Mouse (Mus musculus) lung, adult 2 months (tissue): ENCODE results near the gene Nrbp1. TPM values are rescaled to one million over a fixed set of nuclear protein-coding genes. Genes with fewer than 3 reads are reported as not detected.

Source experiments
- DNase-seq: peaks from one replicate; pipeline ENCODE4 v3.0.0; 2022
- H3K4me1 ChIP-seq: fragments of 200-500 bp; 2 replicates; pipeline ENCODE4 v1.6.1; 2011; ENCODE audit warnings: low read length; ENCODE audit not compliant: control insufficient read depth, insufficient read depth
- H3K4me3 ChIP-seq: fragments of 200-500 bp; replicated peaks from 2 replicates; pipeline ENCODE3; 2011; ENCODE audit warnings: low read depth, mild to moderate bottlenecking, control low read depth, low read length; ENCODE audit errors: extremely low read depth
- CTCF ChIP-seq: fragments of 200-500 bp; IDR thresholded peaks from 2 replicates; pipeline ENCODE4 v1.5.1; 2011; ENCODE audit warnings: mild to moderate bottlenecking, low read length, control low read depth; ENCODE audit not compliant: insufficient read depth
- POLR2A ChIP-seq: fragments of 200-500 bp; IDR thresholded peaks from 2 replicates; pipeline ENCODE4 v1.6.1; 2011; ENCODE audit warnings: low read depth, mild to moderate bottlenecking, control low read depth, low read length, borderline replicate concordance; ENCODE audit errors: extremely low read depth
- WGBS: fragments of 180-500 bp; shearing (Covaris S2); methylation state at CpG from one replicate; pipeline ENCODE4 v1.1.7; 2018; 5-methylcytosine and 5-hydroxymethylcytosine counted together
- polyA plus RNA-seq: library from polyadenylated mRNA; depleted of rRNA; stranded (reverse); fragments of >200 nt; gene quantifications from 2 replicates; pipeline ENCODE4 v1.2.3, GENCODE M21; 2012

The Nrbp1 gene
- polyA plus RNA-seq, 1 experiment: 188 TPM

- H3K4me3 ChIP-seq: no peak overlapping the region
- H3K4me1 ChIP-seq: peaks cover 4% of the 10 kb centered on the region
- WGBS: 73% methylated on average over 9 of the region's 9 CpGs
- no peak for TF ChIP-seq CTCF
- no peak for TF ChIP-seq POLR2A
- no peak for DNase-seq
These were observed 42.5 kb upstream of the Nrbp1 start for GRCm38 (mm10) chr5:31198170-31198569.

- DNase-seq: no peak
- no peak for TF ChIP-seq CTCF
- no peak for TF ChIP-seq POLR2A
- no peak overlapping the region for H3K4me3 ChIP-seq
- peaks cover 3% of the 10 kb centered on the region for H3K4me1 ChIP-seq
- WGBS: 82% methylated on average over 5 of the region's 5 CpGs
These were observed 41.9 kb upstream of the Nrbp1 start for GRCm38 (mm10) chr5:31198616-31199320.

GRCm38 (mm10) chr5:31199321-31199892 lies 41.3 kb upstream of the Nrbp1 start:
- no peak for DNase-seq
- no peaks in the 10 kb centered on the region; the same call in 1 of the 2 replicates for H3K4me1 ChIP-seq
- TF ChIP-seq POLR2A (no peak), CTCF (no peak)
- 91% methylated on average over 19 of the region's 19 CpGs for WGBS
- no peak overlapping the region for H3K4me3 ChIP-seq

GRCm38 (mm10) chr5:31199893-31200292 lies 40.8 kb upstream of the Nrbp1 start:
- H3K4me1 ChIP-seq: no peaks in the 10 kb centered on the region; the same call in 1 of the 2 replicates
- no peak overlapping the region for H3K4me3 ChIP-seq
- 73% methylated on average over 9 of the region's 9 CpGs for WGBS
- no peak for DNase-seq
- TF ChIP-seq CTCF: no peak
- peak; percentile 15; the same call in 1 of the 2 replicates for TF ChIP-seq POLR2A

- TF ChIP-seq CTCF (no peak), POLR2A (peak; percentile 33; the same call in 1 of the 2 replicates)
- DNase-seq: no peak
- WGBS: 88% methylated on average over 27 of the region's 27 CpGs
- Histone ChIP-seq H3K4me1 (no peaks in the 10 kb centered on the region; the same call in 1 of the 2 replicates), H3K4me3 (no peak overlapping the region)
These were observed 40.3 kb upstream of the Nrbp1 start for GRCm38 (mm10) chr5:31200327-31200768.

DNA sequence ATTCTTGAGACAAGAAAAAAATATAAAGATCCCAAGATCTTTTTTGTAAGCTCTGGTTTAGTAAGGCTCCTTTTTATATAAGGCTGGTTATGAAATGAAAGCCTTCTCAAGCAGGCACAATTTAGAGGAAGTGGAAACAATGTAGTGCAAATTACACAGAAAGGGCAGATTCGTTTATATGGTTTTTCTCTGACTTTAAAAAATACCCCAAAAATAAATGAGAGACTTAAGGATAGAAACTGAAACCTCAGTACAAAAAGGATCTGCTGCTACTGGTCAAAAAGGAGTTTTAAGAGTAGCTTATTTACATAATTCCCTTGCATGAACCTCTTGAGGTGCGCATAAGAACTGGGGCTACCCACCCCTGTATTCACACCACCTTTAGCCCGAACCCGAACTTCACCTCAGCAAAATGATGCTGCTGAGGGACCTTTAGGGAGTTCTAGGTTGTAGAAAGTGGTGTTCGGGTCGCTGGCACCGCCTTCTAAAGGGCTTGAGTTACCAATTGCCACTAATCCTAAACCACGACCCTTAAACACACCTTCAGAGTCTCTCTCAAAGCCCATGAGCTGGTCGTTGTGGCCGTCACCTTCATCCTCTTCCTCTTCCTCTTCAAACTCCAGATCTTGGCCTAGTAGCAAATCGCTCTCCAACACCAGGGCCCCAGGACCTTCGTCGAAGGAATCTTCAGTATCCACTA lies 39.5 kb upstream of the Nrbp1 start:
- peak overlapping the region; percentile 80 for H3K4me3 ChIP-seq
- no peak for TF ChIP-seq POLR2A
- no peak for TF ChIP-seq CTCF
- no peak for DNase-seq
- no peaks in the 10 kb centered on the region; the same call in 1 of the 2 replicates for H3K4me1 ChIP-seq
- WGBS: 10% methylated on average over 13 of the region's 13 CpGs

DNA sequence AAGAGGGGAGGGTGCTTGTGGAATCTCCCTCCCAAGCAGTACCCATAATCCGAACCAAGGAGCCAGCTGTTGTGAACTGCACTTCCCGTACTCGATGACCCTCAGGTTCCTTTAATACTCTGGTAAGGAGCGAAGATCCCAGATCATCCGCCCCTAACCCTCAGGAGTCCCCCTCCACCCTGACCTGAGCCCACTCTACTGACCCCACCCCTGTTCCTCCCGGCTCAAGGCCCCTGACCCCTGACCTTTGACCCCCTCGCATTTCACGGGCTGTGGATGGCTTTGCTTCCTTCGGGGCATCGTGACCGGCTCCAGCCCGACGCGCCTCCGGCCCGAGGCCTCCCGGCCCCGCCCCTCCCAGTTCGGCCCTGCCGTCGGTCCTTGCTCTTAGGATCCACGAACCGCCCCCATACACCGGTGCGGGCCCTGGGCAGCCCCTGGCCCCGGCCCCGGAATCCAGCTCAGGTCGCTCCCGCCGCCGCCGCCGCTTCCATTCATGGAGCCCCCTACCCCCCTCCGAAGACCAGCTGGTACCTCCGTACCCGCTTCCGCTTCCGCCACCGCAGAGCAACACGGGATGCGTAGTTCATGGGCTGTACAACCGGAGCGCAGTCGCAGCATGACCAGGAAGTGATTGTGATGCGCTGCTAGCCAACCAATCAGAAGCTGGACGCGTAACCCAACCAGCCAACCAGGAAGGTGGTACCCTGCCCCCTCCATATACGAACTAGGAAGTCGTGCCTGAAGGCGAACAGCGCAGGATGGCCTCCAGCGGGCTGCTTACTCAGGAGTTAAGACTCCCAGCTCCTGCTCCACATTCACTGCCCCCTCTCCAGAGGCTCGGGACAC lies 38.7 kb upstream of the Nrbp1 start, which contains the start of gene Zfp513:
Gene Zfp513 (minus strand): TSS at position 562 of the 849 bp plus-strand sequence.
- no peaks in the 10 kb centered on the region; the same call in 1 of the 2 replicates for H3K4me1 ChIP-seq
- WGBS: under 1% methylated on average over 53 of the region's 53 CpGs
- peak within 1 kb of the TSS; percentile 83 for H3K4me3 ChIP-seq
- peak; percentile 92 for DNase-seq
- peak; percentile 93 for TF ChIP-seq POLR2A
- no peak for TF ChIP-seq CTCF

GRCm38 (mm10) chr5:31202933-31203332 lies 37.7 kb upstream of the Nrbp1 start:
- Histone ChIP-seq H3K4me1 (no peaks in the 10 kb centered on the region; the same call in 1 of the 2 replicates), H3K4me3 (no peak overlapping the region)
- DNase-seq: no peak
- TF ChIP-seq POLR2A (no peak), CTCF (no peak)
- WGBS: 89% methylated on average over 7 of the region's 7 CpGs
